ENCODE assay signal across 16 mouse cellular contexts in the genomic region with DNA sequence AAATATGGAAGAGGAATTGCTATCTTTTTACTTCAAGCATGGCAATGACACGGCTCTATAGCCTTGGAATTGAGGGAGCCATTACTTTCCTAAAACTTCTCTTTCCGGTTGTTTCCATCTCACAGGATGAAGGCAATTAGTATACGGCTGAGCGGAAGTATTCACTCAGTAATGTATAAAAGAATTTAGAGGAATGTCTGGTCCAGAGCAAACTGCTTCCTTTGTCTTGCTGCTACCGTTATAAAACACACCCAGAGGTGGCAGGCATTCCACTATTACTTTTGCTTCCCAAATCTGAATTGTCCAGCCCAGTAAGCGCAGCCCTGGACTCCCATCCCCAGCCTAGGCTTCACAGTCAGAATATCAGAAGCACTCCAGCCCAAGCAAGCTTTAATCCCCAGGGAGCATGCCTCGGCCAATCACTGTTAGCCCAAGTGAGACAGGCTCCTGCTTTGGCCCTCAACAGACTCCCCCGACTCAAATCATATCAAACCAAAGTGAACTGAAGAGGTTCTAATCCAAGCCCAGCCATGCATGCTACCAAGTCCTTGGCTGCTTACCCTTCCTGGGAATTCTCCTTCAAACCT. TPM values are rescaled to one million over a fixed set of nuclear protein-coding genes. Genes with fewer than 3 reads are reported as not detected.
DNase-seq lines count a peak whose midpoint lies in the region; ATAC-seq and TF ChIP-seq lines count a peak whose summit lies in the region.
"Had no signal": no experiment of that assay in that cellular context is flagged by ENCODE, and none has a peak within 500 bp of the region (broad histone marks: within the 10 kb centered on the region; RNA-seq: fewer than 3 reads in every experiment).

No protein-coding gene starts in this region.

- peak overlapping the region; percentile 64 for H3K27ac ChIP-seq in kidney, embryonic 15.5 days
- H3K27ac ChIP-seq in midbrain, postnatal 0 days (ENCODE audit: low read depth, low read length), result no peak overlapping the region
- no peak overlapping the region for H3K27ac ChIP-seq in midbrain, embryonic 15.5 days
- H3K27ac ChIP-seq in forebrain, embryonic 13.5 days, result peak overlapping the region; percentile 53
- H3K27ac ChIP-seq: macrophage; neural tube, embryonic 12.5 days had no signal

- H3K4me3 ChIP-seq in kidney, embryonic 15.5 days (replicated peaks), result no peak overlapping the region
- no peak overlapping the region for H3K4me3 ChIP-seq in midbrain, postnatal 0 days (ENCODE audit: low read depth, low read length)
- H3K4me3 ChIP-seq in midbrain, embryonic 15.5 days, result no peak overlapping the region
- H3K4me3 ChIP-seq in forebrain, embryonic 13.5 days, result no peak overlapping the region
- H3K4me3 ChIP-seq: neural tube, embryonic 12.5 days; stomach, embryonic 15.5 days had no signal

- H3K27me3 ChIP-seq in kidney, embryonic 15.5 days, result no peaks in the 10 kb centered on the region
- H3K27me3 ChIP-seq in midbrain, postnatal 0 days (ENCODE audit: insufficient read depth, low read length), result no peaks in the 10 kb centered on the region
- no peaks in the 10 kb centered on the region for H3K27me3 ChIP-seq in midbrain, embryonic 15.5 days (replicated peaks)
- H3K27me3 ChIP-seq in forebrain, embryonic 13.5 days, result no peaks in the 10 kb centered on the region
- H3K27me3 ChIP-seq: CH12.LX; neural tube, embryonic 12.5 days; stomach, embryonic 15.5 days had no signal

- DNase-seq in kidney, adult 8-10 months, result no peak
- DNase-seq in midbrain, postnatal 0 days (ENCODE audit: low spot score), result peak; percentile 12
- peak; percentile 56 for DNase-seq in retina, embryonic 14.5 days (ENCODE audit: low spot score)
- no peak for DNase-seq in adrenal gland, adult 2 months
- no peak for DNase-seq in lung, adult 18-20 months
- DNase-seq: cerebellum, postnatal 36 days; gastrocnemius, postnatal 36 days; heart, postnatal 36 days; kidney, postnatal 36 days had no signal

- no peaks in the 10 kb centered on the region; the same call in 1 of the 2 replicates for H3K9me3 ChIP-seq in kidney, embryonic 15.5 days (replicated peaks)
- H3K9me3 ChIP-seq in midbrain, postnatal 0 days (ENCODE audit: low read length), result no peaks in the 10 kb centered on the region
- no peaks in the 10 kb centered on the region for H3K9me3 ChIP-seq in midbrain, embryonic 15.5 days
- H3K9me3 ChIP-seq in forebrain, embryonic 13.5 days (replicated peaks), result no peaks in the 10 kb centered on the region
- H3K9me3 ChIP-seq: neural tube, embryonic 12.5 days; stomach, embryonic 15.5 days had no signal

- ATAC-seq in kidney, embryonic 15.5 days (replicated peaks; ENCODE audit: low FRiP score), result no peak
- ATAC-seq in midbrain, postnatal 0 days (ENCODE audit: low FRiP score), result no peak
- ATAC-seq in midbrain, embryonic 15.5 days (replicated peaks), result no peak
- no peak for ATAC-seq in forebrain, embryonic 13.5 days

- H3K4me1 ChIP-seq in kidney, embryonic 15.5 days, result peaks cover 60% of the 10 kb centered on the region
- no peaks in the 10 kb centered on the region for H3K4me1 ChIP-seq in midbrain, postnatal 0 days (ENCODE audit: insufficient read depth, low read length)
- peaks cover 12% of the 10 kb centered on the region for H3K4me1 ChIP-seq in midbrain, embryonic 15.5 days
- peaks cover 37% of the 10 kb centered on the region for H3K4me1 ChIP-seq in forebrain, embryonic 13.5 days

- H3K9ac ChIP-seq in kidney, embryonic 15.5 days, result no peak overlapping the region
- H3K9ac ChIP-seq in midbrain, postnatal 0 days (replicated peaks; ENCODE audit: low read length, poor library complexity, severe bottlenecking), result no peak overlapping the region
- no peak overlapping the region for H3K9ac ChIP-seq in midbrain, embryonic 15.5 days
- H3K9ac ChIP-seq in forebrain, embryonic 13.5 days, result no peak overlapping the region
- H3K9ac ChIP-seq: neural tube, embryonic 12.5 days; stomach, embryonic 15.5 days had no signal

- H3K36me3 ChIP-seq in kidney, embryonic 15.5 days, result peaks cover 11% of the 10 kb centered on the region
- H3K36me3 ChIP-seq in midbrain, postnatal 0 days (ENCODE audit: insufficient read depth, low read length), result no peaks in the 10 kb centered on the region
- no peaks in the 10 kb centered on the region for H3K36me3 ChIP-seq in midbrain, embryonic 15.5 days (replicated peaks)
- peaks cover 8% of the 10 kb centered on the region for H3K36me3 ChIP-seq in forebrain, embryonic 13.5 days (ENCODE audit: poor library complexity, severe bottlenecking)

- 62% methylated on average over 8 of the region's 8 CpGs for WGBS in kidney, embryonic 15.5 days
- whole genome bisulfite sequencing in midbrain, postnatal 0 days, result 65% methylated on average over 8 of the region's 8 CpGs
- 56% methylated on average over 8 of the region's 8 CpGs for WGBS in midbrain, embryonic 15.5 days
- WGBS in forebrain, embryonic 13.5 days, result 25% methylated on average over 8 of the region's 8 CpGs

- no peak for TF ChIP-seq CTCF in midbrain, postnatal 0 days (IDR thresholded peaks at IDR 0.05)

- H3K4me2 ChIP-seq in kidney, embryonic 15.5 days, result no peak overlapping the region
- H3K4me2 ChIP-seq in midbrain, postnatal 0 days (ENCODE audit: low read depth, low read length, poor library complexity, severe bottlenecking), result no peak overlapping the region
- H3K4me2 ChIP-seq in midbrain, embryonic 15.5 days, result no peak overlapping the region
- peak overlapping the region; percentile 22 for H3K4me2 ChIP-seq in forebrain, embryonic 13.5 days
- H3K4me2 ChIP-seq: neural tube, embryonic 12.5 days; stomach, embryonic 15.5 days had no signal

RNA-seq across cellular contexts. Expression of a gene that starts 16.2 kb away (rescaled TPM):
- 0.91 and 1.3 TPM in 2 replicates for polyA plus RNA-seq in kidney, embryonic 15.5 days (2015; fragmentation: Nextera tagmentation; extraction: Ambion mirVana)
- 4.2 and 5.2 TPM in 2 replicates for total RNA-seq in midbrain, postnatal 0 days (2014; rRNA removed)
- 2.4 and 3.1 TPM in 2 replicates for polyA plus RNA-seq in midbrain, postnatal 0 days (2015; fragmentation: Nextera tagmentation; extraction: Ambion mirVana)
- 2.0 and 2.7 TPM in 2 replicates for polyA plus RNA-seq in midbrain, embryonic 15.5 days (2015; fragmentation: Nextera tagmentation; extraction: Ambion mirVana)
- 0.84 and 0.85 TPM in 2 replicates for polyA plus RNA-seq in forebrain, embryonic 13.5 days (2015; fragmentation: Nextera tagmentation; extraction: Ambion mirVana)
- total RNA-seq in adrenal gland, adult 2 months (2021), result under 1 TPM; 0.52 to 0.63 TPM
- polyA plus RNA-seq in adrenal gland, adult 2 months (2012; rRNA removed), result 0.34 and 0.36 TPM in 2 replicates

RNA-seq across cellular contexts. Expression of a gene that starts 18.7 kb away (rescaled TPM):
- 221 and 230 TPM in 2 replicates for polyA plus RNA-seq in kidney, embryonic 15.5 days (2015; fragmentation: Nextera tagmentation; extraction: Ambion mirVana)
- total RNA-seq in midbrain, postnatal 0 days (2014; rRNA removed), result 148 and 163 TPM in 2 replicates
- 197 and 200 TPM in 2 replicates for polyA plus RNA-seq in midbrain, postnatal 0 days (2015; fragmentation: Nextera tagmentation; extraction: Ambion mirVana)
- 128 and 131 TPM in 2 replicates for polyA plus RNA-seq in midbrain, embryonic 15.5 days (2015; fragmentation: Nextera tagmentation; extraction: Ambion mirVana)
- 191 and 194 TPM in 2 replicates for polyA plus RNA-seq in forebrain, embryonic 13.5 days (2015; fragmentation: Nextera tagmentation; extraction: Ambion mirVana)
- 100 to 1,000 TPM; 111 to 141 TPM for total RNA-seq in adrenal gland, adult 2 months (2021)
- polyA plus RNA-seq in adrenal gland, adult 2 months (2012; rRNA removed), result 48.7 and 49.2 TPM in 2 replicates

RNA-seq across cellular contexts. Expression of a gene that starts 31.7 kb away (rescaled TPM):
- polyA plus RNA-seq in kidney, embryonic 15.5 days (2015; fragmentation: Nextera tagmentation; extraction: Ambion mirVana), result 54.3 and 57.8 TPM in 2 replicates
- 81.0 and 85.5 TPM in 2 replicates for total RNA-seq in midbrain, postnatal 0 days (2014; rRNA removed)
- 138 TPM in 2 replicates for polyA plus RNA-seq in midbrain, postnatal 0 days (2015; fragmentation: Nextera tagmentation; extraction: Ambion mirVana)
- 156 and 163 TPM in 2 replicates for polyA plus RNA-seq in midbrain, embryonic 15.5 days (2015; fragmentation: Nextera tagmentation; extraction: Ambion mirVana)
- polyA plus RNA-seq in forebrain, embryonic 13.5 days (2015; fragmentation: Nextera tagmentation; extraction: Ambion mirVana), result 111 and 116 TPM in 2 replicates
- 10 to 100 TPM; 32.7 to 48.5 TPM for total RNA-seq in adrenal gland, adult 2 months (2021)
- polyA plus RNA-seq in adrenal gland, adult 2 months (2012; rRNA removed), result 16.5 and 17.8 TPM in 2 replicates

Comparison
In these comparisons a context has a peak if more than half of its experiments do, and no peak if none do; other contexts are left out.
1. H3K27ac ChIP-seq: peak in kidney, embryonic 15.5 days (single experiment) and forebrain, embryonic 13.5 days (single experiment); none in midbrain, postnatal 0 days (single experiment) and midbrain, embryonic 15.5 days (single experiment).
2. DNase-seq: peak in midbrain, postnatal 0 days (single experiment) and retina, embryonic 14.5 days (single experiment); none in kidney, adult 8-10 months (0 of 2), adrenal gland, adult 2 months (single experiment) and lung, adult 18-20 months (0 of 2).